Mouse (Mus musculus) hindbrain, postnatal 0 days (tissue): ENCODE measurements around the gene Efcab8. TPM values are rescaled to one million over a fixed set of nuclear protein-coding genes. Genes with fewer than 3 reads are reported as not detected.

Experiments used
- ATAC-seq: fragments of 200-750 bp; cut with Nextera tagmentation; 2 replicates; pipeline ENCODE4 v1.8.0; 2017; ENCODE audit warnings: mild to moderate bottlenecking, moderate TSS enrichment, moderate library complexity
- DNase-seq: peaks from one replicate; pipeline ENCODE4 v3.0.0-alpha.2; 2015; ENCODE audit warnings: low spot score
- H3K27ac ChIP-seq: fragments of 300-500 bp; sonication (generic); 2 replicates; pipeline ENCODE4 v1.5.1; 2014; ENCODE audit warnings: mild to moderate bottlenecking
- H3K27me3 ChIP-seq: fragments of 300-500 bp; sonication (generic); 2 replicates; pipeline ENCODE4 v1.6.1; 2014; ENCODE audit warnings: low read length, mixed read lengths; ENCODE audit not compliant: insufficient read depth
- H3K36me3 ChIP-seq: fragments of 300-500 bp; sonication (generic); 2 replicates; pipeline ENCODE4 v1.6.1; 2014; ENCODE audit warnings: low read length, mixed read lengths; ENCODE audit not compliant: insufficient read depth
- H3K4me1 ChIP-seq: fragments of 300-500 bp; sonication (generic); 2 replicates; pipeline ENCODE4 v1.6.1; 2014; ENCODE audit warnings: antibody characterized with exemption, low read length, mixed read lengths; ENCODE audit not compliant: insufficient read depth
- H3K4me2 ChIP-seq: fragments of 300-500 bp; sonication (generic); 2 replicates; pipeline ENCODE4 v1.6.1; 2014; ENCODE audit warnings: low read depth, mild to moderate bottlenecking, low read length, moderate library complexity, mixed read lengths
- H3K4me3 ChIP-seq: fragments of 300-500 bp; sonication (generic); 2 replicates; pipeline ENCODE4 v1.5.1; 2014; ENCODE audit warnings: low read length
- H3K9ac ChIP-seq: fragments of 300-500 bp; sonication (generic); replicated peaks from 2 replicates; pipeline ENCODE4 v1.6.1; 2014; ENCODE audit warnings: mild to moderate bottlenecking, low read length, moderate library complexity, mixed read lengths
- H3K9me3 ChIP-seq: fragments of 300-500 bp; sonication (generic); 2 replicates; pipeline ENCODE4 v1.6.1; 2016; ENCODE audit warnings: low read length, mixed read lengths
- CTCF ChIP-seq: IDR thresholded peaks from 2 replicates; pipeline ENCODE4 v1.5.1; 2016; ENCODE audit warnings: antibody characterized with exemption, control low read depth, low read depth
- WGBS: fragments of 180-500 bp; shearing (Covaris S2); extraction: QIAGEN DNeasy Blood & Tissue Kit; methylation state at CpG from one replicate; pipeline ENCODE4 v1.1.7; 2014; 5-methylcytosine and 5-hydroxymethylcytosine counted together
- polyA plus RNA-seq: library from polyadenylated mRNA; unstranded; fragments of >200 nt; fragmentation: Nextera tagmentation; extraction: Ambion mirVana; gene quantifications from 2 replicates; pipeline ENCODE4 v1.2.1, GENCODE M21; 2015
- total RNA-seq: library from RNA; depleted of rRNA; stranded (reverse); fragments of >200 nt; gene quantifications from 2 replicates; pipeline ENCODE4 v1.2.3, GENCODE M21; 2014; rRNA removed

The Efcab8 gene
- total and polyA plus RNA-seq, 2 experiments from 2014 or later: 0.04 TPM; not detected in 1

- H3K4me2 ChIP-seq: no peak overlapping the region
- H3K9ac ChIP-seq: no peak overlapping the region
- no peak overlapping the region for H3K27ac ChIP-seq
- no peak overlapping the region for H3K4me3 ChIP-seq
- no peaks in the 10 kb centered on the region for H3K36me3 ChIP-seq
- H3K4me1 ChIP-seq: no peaks in the 10 kb centered on the region
- 61% methylated on average over 3 of the region's 3 CpGs for WGBS
- no peak for DNase-seq
- TF ChIP-seq CTCF: no peak
- no peaks in the 10 kb centered on the region for H3K9me3 ChIP-seq
- no peak for ATAC-seq
- no peaks in the 10 kb centered on the region for H3K27me3 ChIP-seq
Measured at GRCm38 (mm10) chr2:153861960-153862359, 82.2 kb downstream of the Efcab8 start.

- TF ChIP-seq CTCF: no peak
- DNase-seq: no peak
- Histone ChIP-seq H3K4me1 (no peaks in the 10 kb centered on the region), H3K27ac (no peak within 1 kb of the TSS), H3K4me3 (no peak within 1 kb of the TSS), H3K9me3 (no peaks in the 10 kb centered on the region), H3K27me3 (no peaks in the 10 kb centered on the region), H3K4me2 (no peak within 1 kb of the TSS), H3K9ac (no peak within 1 kb of the TSS), H3K36me3 (no peaks in the 10 kb centered on the region)
- 84% methylated on average over 4 of the region's 4 CpGs for WGBS
- no peak for ATAC-seq
Measured at GRCm38 (mm10) chr2:153870984-153871383, 91.3 kb downstream of the Efcab8 start, which contains the start of gene Sun5. TSS of gene Sun5 (minus strand) at chr2:153871084.

GRCm38 (mm10) chr2:153874745-153875144, 95.0 kb downstream of the Efcab8 start, which contains the start of gene Bpifb2:
TSS of gene Bpifb2 (plus strand) at chr2:153875045.
- WGBS: 66% methylated on average over 9 of the region's 9 CpGs
- Histone ChIP-seq H3K9me3 (no peaks in the 10 kb centered on the region), H3K36me3 (no peaks in the 10 kb centered on the region), H3K4me3 (no peak within 1 kb of the TSS), H3K27ac (no peak within 1 kb of the TSS), H3K4me2 (no peak within 1 kb of the TSS), H3K4me1 (no peaks in the 10 kb centered on the region), H3K9ac (no peak within 1 kb of the TSS), H3K27me3 (no peaks in the 10 kb centered on the region)
- no peak for TF ChIP-seq CTCF
- DNase-seq: no peak
- ATAC-seq: no peak

Other genes starting within 250 kb of the Efcab8 start
- gene Nol4l, start 250.0 kb upstream of the Efcab8 start, total RNA-seq: 68.3 and 80.8 TPM in 2 replicates
- 23.7 and 24.2 TPM in 2 replicates for gene Nol4l, start 250.0 kb upstream of the Efcab8 start, polyA plus RNA-seq
- gene Commd7, start 147.2 kb upstream of the Efcab8 start, total RNA-seq: 21.2 and 25.7 TPM in 2 replicates
- 88.0 and 93.4 TPM in 2 replicates for gene Commd7, start 147.2 kb upstream of the Efcab8 start, polyA plus RNA-seq
- 2.5 and 2.9 TPM in 2 replicates for gene Dnmt3b, start 130.5 kb upstream of the Efcab8 start, total RNA-seq
- gene Dnmt3b, start 130.5 kb upstream of the Efcab8 start, polyA plus RNA-seq: 2.7 and 2.8 TPM in 2 replicates
- not detected in 2 replicates for gene Dnmt3c, start 83.3 kb upstream of the Efcab8 start, total RNA-seq
- 0.10 TPM in 1 of 2 replicates, not detected in the other for gene Dnmt3c, start 83.3 kb upstream of the Efcab8 start, polyA plus RNA-seq
- 75.0 and 82.8 TPM in 2 replicates for gene Mapre1, start 38.7 kb upstream of the Efcab8 start, total RNA-seq
- gene Mapre1, start 38.7 kb upstream of the Efcab8 start, polyA plus RNA-seq: 354 and 355 TPM in 2 replicates
- not detected in 2 replicates for gene Sun5, start 91.2 kb downstream of the Efcab8 start, total RNA-seq
- not detected in 2 replicates for gene Sun5, start 91.2 kb downstream of the Efcab8 start, polyA plus RNA-seq
- 0.25 and 0.26 TPM in 2 replicates for gene Bpifb2, start 95.1 kb downstream of the Efcab8 start, total RNA-seq
- 0.29 and 0.49 TPM in 2 replicates for gene Bpifb2, start 95.1 kb downstream of the Efcab8 start, polyA plus RNA-seq
- gene Bpifb6, start 120.5 kb downstream of the Efcab8 start, total RNA-seq: not detected in 2 replicates
- gene Bpifb6, start 120.5 kb downstream of the Efcab8 start, polyA plus RNA-seq: 0.14 and 0.24 TPM in 2 replicates
- not detected in 2 replicates for gene Bpifb3, start 138.3 kb downstream of the Efcab8 start, total RNA-seq
- gene Bpifb3, start 138.3 kb downstream of the Efcab8 start, polyA plus RNA-seq: not detected in 2 replicates
- not detected in 2 replicates for gene Bpifb4, start 158.3 kb downstream of the Efcab8 start, total RNA-seq
- 0.16 TPM in 1 of 2 replicates, not detected in the other for gene Bpifb4, start 158.3 kb downstream of the Efcab8 start, polyA plus RNA-seq
- not detected in 2 replicates for gene Bpifa6, start 195.0 kb downstream of the Efcab8 start, total RNA-seq
- not detected in 2 replicates for gene Bpifa6, start 195.0 kb downstream of the Efcab8 start, polyA plus RNA-seq
- gene Bpifa2, start 228.3 kb downstream of the Efcab8 start, total RNA-seq: 0.86 TPM in 1 of 2 replicates, not detected in the other
- not detected in 2 replicates for gene Bpifa2, start 228.3 kb downstream of the Efcab8 start, polyA plus RNA-seq